Mouse (Mus musculus) liver, embryonic 15.5 days (tissue): ENCODE data around the gene Cyp3a13. TPM values are rescaled to one million over a fixed set of nuclear protein-coding genes. Genes with fewer than 3 reads are reported as not detected.
"Not testable (repeated sequence)": the region's sequence is repeated elsewhere in the genome, so short reads cannot be mapped to it uniquely, and the experiment has no call there.

ENCODE experiments used
- ATAC-seq: fragments of 200-750 bp; cut with Nextera tagmentation; 2 replicates; pipeline ENCODE4 v1.8.0; 2017; ENCODE audit warnings: moderate number of reproducible peaks, mild to moderate bottlenecking, moderate library complexity; ENCODE audit not compliant: insufficient read depth
- H3K27ac ChIP-seq: fragments of 300-500 bp; sonication (generic); replicated peaks from 2 replicates; pipeline ENCODE4 v1.5.1; 2015; ENCODE audit warnings: mild to moderate bottlenecking, inconsistent platforms
- H3K27me3 ChIP-seq: fragments of 300-500 bp; sonication (generic); 2 replicates; pipeline ENCODE4 v1.6.1; 2015; ENCODE audit warnings: mild to moderate bottlenecking, inconsistent platforms
- H3K36me3 ChIP-seq: fragments of 300-500 bp; sonication (generic); replicated peaks from 2 replicates; pipeline ENCODE4 v1.6.1; 2015; ENCODE audit warnings: moderate library complexity, mild to moderate bottlenecking, inconsistent platforms
- H3K4me1 ChIP-seq: fragments of 300-500 bp; sonication (generic); replicated peaks from 2 replicates; pipeline ENCODE4 v1.6.1; 2015; ENCODE audit warnings: inconsistent platforms
- H3K4me2 ChIP-seq: fragments of 300-500 bp; sonication (generic); 2 replicates; pipeline ENCODE4 v1.6.1; 2015; ENCODE audit warnings: moderate library complexity, mild to moderate bottlenecking, inconsistent platforms
- H3K4me3 ChIP-seq: fragments of 300-500 bp; sonication (generic); replicated peaks from 2 replicates; pipeline ENCODE4 v1.5.1; 2015; ENCODE audit warnings: mild to moderate bottlenecking, inconsistent platforms
- H3K9ac ChIP-seq: fragments of 300-500 bp; sonication (generic); 2 replicates; pipeline ENCODE4 v1.6.1; 2015; ENCODE audit warnings: moderate library complexity, mild to moderate bottlenecking, inconsistent platforms
- H3K9me3 ChIP-seq: fragments of 300-500 bp; sonication (generic); replicated peaks from 2 replicates; pipeline ENCODE4 v1.6.1; 2016; ENCODE audit warnings: inconsistent platforms
- WGBS: fragments of 180-500 bp; shearing (Covaris S2); methylation state at CpG from one replicate; pipeline ENCODE4 v1.1.7; 2015; ENCODE audit warnings: mixed read lengths; ENCODE audit not compliant: insufficient replicate concordance; 5-methylcytosine and 5-hydroxymethylcytosine counted together
- polyA plus RNA-seq: library from polyadenylated mRNA; unstranded; fragments of >200 nt; fragmentation: Nextera tagmentation; extraction: Ambion mirVana; gene quantifications from 2 replicates; pipeline ENCODE4 v1.2.1, GENCODE M21; 2015

Cyp3a13 gene
- polyA plus RNA-seq, 1 experiment from 2014 or later: 5.0 TPM

- not testable (repeated sequence) for H3K4me2 ChIP-seq, H3K36me3 ChIP-seq, H3K27me3 ChIP-seq, H3K4me3 ChIP-seq, H3K27ac ChIP-seq, H3K9me3 ChIP-seq, ATAC-seq, H3K4me1 ChIP-seq, H3K9ac ChIP-seq
- 15% methylated on average over 1 of the region's 1 CpGs for WGBS
Measured at GRCm38 (mm10) chr5:137872381-137872702, 49.1 kb downstream of the Cyp3a13 start.

- H3K36me3 ChIP-seq, H3K9me3 ChIP-seq, H3K9ac ChIP-seq, ATAC-seq, H3K4me1 ChIP-seq, H3K27me3 ChIP-seq, H3K4me2 ChIP-seq, H3K27ac ChIP-seq: not testable (repeated sequence)
- peak within 1 kb of the TSS; percentile 25 for H3K4me3 ChIP-seq
- WGBS: 18% methylated on average over 3 of the region's 3 CpGs
Measured at GRCm38 (mm10) chr5:137871644-137872380, 49.6 kb downstream of the Cyp3a13 start, which contains the start of gene Pilrb2. Pilrb2 (minus strand) TSS chr5:137871815.

- H3K36me3 ChIP-seq, H3K4me1 ChIP-seq, ATAC-seq, H3K27me3 ChIP-seq, H3K9ac ChIP-seq, H3K4me2 ChIP-seq, H3K4me3 ChIP-seq, H3K9me3 ChIP-seq, H3K27ac ChIP-seq: not testable (repeated sequence)
- WGBS: 56% methylated on average over 2 of the region's 2 CpGs
Measured at GRCm38 (mm10) chr5:137868600-137868999, 52.8 kb downstream of the Cyp3a13 start.

GRCm38 (mm10) chr5:137864008-137864407, 57.4 kb downstream of the Cyp3a13 start:
- ATAC-seq, H3K9ac ChIP-seq, H3K4me3 ChIP-seq, H3K9me3 ChIP-seq, H3K36me3 ChIP-seq, H3K4me1 ChIP-seq, H3K4me2 ChIP-seq, H3K27ac ChIP-seq, H3K27me3 ChIP-seq: not testable (repeated sequence)
- WGBS: 60% methylated on average over 1 of the region's 1 CpGs

GRCm38 (mm10) chr5:137857960-137858710, 63.3 kb downstream of the Cyp3a13 start, which contains the start of gene Pilrb1:
Pilrb1 (minus strand) TSS chr5:137858106.
- H3K9me3 ChIP-seq, H3K4me2 ChIP-seq, H3K27ac ChIP-seq, H3K27me3 ChIP-seq, ATAC-seq, H3K36me3 ChIP-seq, H3K4me1 ChIP-seq, H3K9ac ChIP-seq: not testable (repeated sequence)
- whole genome bisulfite sequencing: 23% methylated on average over 2 of the region's 2 CpGs
- H3K4me3 ChIP-seq: peak within 1 kb of the TSS; percentile 14; the same call in 1 of the 2 replicates

GRCm38 (mm10) chr5:137856870-137857269, 64.5 kb downstream of the Cyp3a13 start:
- peak overlapping the region; percentile 14; the same call in 1 of the 2 replicates for H3K4me3 ChIP-seq

GRCm38 (mm10) chr5:137854907-137855306, 66.5 kb downstream of the Cyp3a13 start:
- H3K4me3 ChIP-seq, H3K4me1 ChIP-seq, ATAC-seq, H3K4me2 ChIP-seq, H3K27ac ChIP-seq, H3K9me3 ChIP-seq, H3K36me3 ChIP-seq, H3K27me3 ChIP-seq, H3K9ac ChIP-seq: not testable (repeated sequence)
- WGBS: 59% methylated on average over 3 of the region's 3 CpGs

More at GRCm38 (mm10) chr5:137856870-137857269, 64.5 kb downstream of the Cyp3a13 start:
- H3K9ac ChIP-seq, H3K4me2 ChIP-seq, H3K4me1 ChIP-seq, H3K27ac ChIP-seq, H3K9me3 ChIP-seq, H3K27me3 ChIP-seq, H3K36me3 ChIP-seq, ATAC-seq: not testable (repeated sequence)
- 34% methylated on average over 5 of the region's 5 CpGs for WGBS

GRCm38 (mm10) chr5:137850313-137850712, 71.1 kb downstream of the Cyp3a13 start:
- WGBS: 38% methylated on average over 1 of the region's 1 CpGs
- not testable (repeated sequence) for H3K36me3 ChIP-seq, H3K9me3 ChIP-seq, H3K27me3 ChIP-seq, H3K27ac ChIP-seq, H3K9ac ChIP-seq, H3K4me3 ChIP-seq, ATAC-seq, H3K4me2 ChIP-seq, H3K4me1 ChIP-seq

Other genes starting within 250 kb of the Cyp3a13 start
- 35.3 and 35.6 TPM in 2 replicates for gene Agfg2, start 236.9 kb downstream of the Cyp3a13 start, polyA plus RNA-seq
- 0.21 and 0.39 TPM in 2 replicates for gene Nyap1, start 180.0 kb downstream of the Cyp3a13 start, polyA plus RNA-seq
- 68.8 and 75.1 TPM in 2 replicates for gene Tsc22d4, start 175.9 kb downstream of the Cyp3a13 start, polyA plus RNA-seq
- gene Ppp1r35, start 142.8 kb downstream of the Cyp3a13 start, polyA plus RNA-seq: 21.0 and 21.3 TPM in 2 replicates
- gene Mepce, start 134.0 kb downstream of the Cyp3a13 start, polyA plus RNA-seq: 4.0 and 5.0 TPM in 2 replicates
- 3.2 and 3.3 TPM in 2 replicates for gene Zcwpw1, start 133.8 kb downstream of the Cyp3a13 start, polyA plus RNA-seq
- 4.0 and 4.7 TPM in 2 replicates for gene Pilra, start 85.3 kb downstream of the Cyp3a13 start, polyA plus RNA-seq
- gene Pilrb1, start 63.5 kb downstream of the Cyp3a13 start, polyA plus RNA-seq: 4.9 and 5.7 TPM in 2 replicates
- 5.2 and 6.4 TPM in 2 replicates for gene Pilrb2, start 49.8 kb downstream of the Cyp3a13 start, polyA plus RNA-seq
- gene Gjc3, start 41.5 kb upstream of the Cyp3a13 start, polyA plus RNA-seq: not detected in 2 replicates
- 14.4 and 31.0 TPM in 2 replicates for gene Azgp1, start 59.9 kb upstream of the Cyp3a13 start, polyA plus RNA-seq
- not detected in 2 replicates for gene Smok3a, start 99.6 kb upstream of the Cyp3a13 start, polyA plus RNA-seq
- gene Smok3b, start 99.8 kb upstream of the Cyp3a13 start, polyA plus RNA-seq: not detected in 2 replicates
- gene Smok3c, start 131.6 kb upstream of the Cyp3a13 start, polyA plus RNA-seq: not detected in 2 replicates
- gene Zkscan1, start 163.5 kb upstream of the Cyp3a13 start, polyA plus RNA-seq: 3.7 and 3.8 TPM in 2 replicates
- 14.6 and 16.8 TPM in 2 replicates for gene Zscan21, start 195.3 kb upstream of the Cyp3a13 start, polyA plus RNA-seq
- gene Zfp113, start 234.1 kb upstream of the Cyp3a13 start, polyA plus RNA-seq: 4.2 and 5.1 TPM in 2 replicates
- gene Cops6, start 239.5 kb upstream of the Cyp3a13 start, polyA plus RNA-seq: 159 and 170 TPM in 2 replicates